Mouse (Mus musculus): ENCODE results near the gene Foxr1.
A peak's percentile ranks its signal among the peaks of the same experiment; 100 is the strongest.

DNA sequence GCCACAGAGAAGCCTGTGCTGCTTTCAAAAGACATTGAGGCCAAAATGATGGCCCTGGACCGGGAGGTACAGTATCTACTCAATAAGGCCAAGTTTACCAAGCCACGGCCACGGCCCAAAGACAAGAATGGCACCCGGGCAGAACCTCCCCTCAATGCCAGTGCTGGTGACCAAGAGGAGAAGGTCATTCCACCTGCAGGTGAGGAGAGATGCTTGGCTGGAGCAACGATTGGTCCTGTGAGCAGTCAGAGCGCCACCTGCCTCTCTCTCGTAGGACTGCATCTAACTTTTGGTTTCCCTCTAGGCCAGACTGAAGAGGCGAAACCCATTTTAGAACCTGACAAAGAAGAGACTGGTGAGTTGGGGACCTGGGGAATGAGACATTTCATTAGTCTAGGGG lies 51.7 kb downstream of the Foxr1 start:
- TF ChIP-seq CTCF (IDR thresholded peaks at IDR 0.05; ENCODE audit: borderline replicate concordance, insufficient read depth, low read depth, low read length) (peak; percentile 87), POLR2A (IDR thresholded peaks at IDR 0.05; ENCODE audit: borderline replicate concordance, insufficient read depth, low read length) (no peak)

Data from cerebellum, adult 2 months (tissue).